Mouse (Mus musculus): ENCODE data around the gene Tomm34.

Tomm34 gene

DNA sequence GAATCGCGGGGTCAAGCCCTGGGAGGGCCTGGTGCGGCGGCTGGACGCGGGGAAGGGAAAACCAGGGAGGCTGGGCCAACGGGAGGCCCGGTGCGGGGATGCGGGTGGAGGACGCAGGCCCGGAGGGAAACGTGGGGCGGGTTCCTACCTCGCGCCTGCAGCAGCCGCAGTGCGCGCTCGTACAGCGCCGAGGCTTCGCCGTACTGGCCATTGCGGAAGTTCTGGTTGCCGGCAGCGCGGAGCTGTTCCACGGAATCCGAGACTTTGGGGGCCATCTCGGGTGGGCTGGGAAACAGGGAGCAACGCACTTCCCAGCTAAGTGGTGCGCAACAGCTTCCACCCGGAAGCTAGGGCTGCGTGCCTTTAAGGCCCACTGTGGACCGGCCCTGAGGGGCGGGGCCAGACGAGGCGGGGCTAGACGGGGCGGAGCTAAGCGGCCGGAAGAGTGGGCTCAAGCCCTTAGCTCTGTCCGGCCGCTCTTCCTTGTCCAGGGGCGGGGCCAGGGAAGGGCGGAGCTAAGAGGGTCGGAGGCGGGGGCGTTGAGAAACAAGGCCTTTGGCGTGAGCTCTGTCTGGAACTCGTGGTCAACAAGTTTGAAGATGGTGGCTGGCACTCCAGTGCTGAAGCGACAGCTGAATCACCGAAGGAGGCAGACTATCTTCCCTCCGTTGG, at the start of gene Tomm34:
Tomm34 (minus strand) TSS at position 405 of the 672 bp plus-strand sequence.
- DNase-seq (ENCODE audit: low spot score) = peak; percentile 97

DNA sequence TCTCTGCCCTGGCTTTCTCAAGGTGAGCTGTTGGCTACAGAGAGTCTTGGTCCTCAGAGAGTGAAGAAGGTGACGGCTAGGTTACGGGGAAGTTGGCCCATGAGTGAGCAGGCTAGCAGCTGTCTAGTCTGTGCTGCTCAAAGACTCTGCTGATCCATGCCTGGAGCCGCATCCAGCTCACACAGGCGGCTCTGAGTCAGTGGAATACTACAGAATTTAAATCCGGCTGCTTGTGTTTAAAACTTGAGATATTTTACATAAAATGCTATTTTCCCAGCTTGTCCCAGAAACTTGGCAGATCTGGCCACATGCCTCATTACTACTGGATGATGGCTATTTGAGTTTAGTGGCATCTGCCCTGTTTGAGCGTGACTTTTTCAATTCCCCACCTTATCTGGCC, 48.5 kb upstream of the Tomm34 start:
- DNase-seq (ENCODE audit: low spot score) = no peak

DNA sequence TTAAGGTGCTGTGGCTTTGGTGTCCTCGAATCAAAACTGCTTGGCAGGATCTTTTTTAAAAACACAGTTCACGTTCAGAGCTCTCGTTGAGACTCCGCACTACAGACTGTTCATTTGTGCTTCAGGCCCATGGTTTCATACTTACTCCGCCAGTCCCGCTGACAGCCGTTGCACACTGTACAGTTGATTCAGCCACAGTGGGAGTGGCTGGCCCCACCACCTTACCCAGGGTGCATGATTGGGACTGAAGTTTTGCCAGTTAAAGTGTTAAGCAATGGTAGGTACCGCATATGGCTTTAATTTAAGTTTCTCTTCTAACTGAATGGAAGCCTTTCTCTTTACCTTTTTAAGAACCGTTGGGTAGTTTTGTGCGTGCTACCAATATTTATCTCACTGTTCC, 44.6 kb upstream of the Tomm34 start:
- no peak for DNase-seq (ENCODE audit: low spot score)

DNA sequence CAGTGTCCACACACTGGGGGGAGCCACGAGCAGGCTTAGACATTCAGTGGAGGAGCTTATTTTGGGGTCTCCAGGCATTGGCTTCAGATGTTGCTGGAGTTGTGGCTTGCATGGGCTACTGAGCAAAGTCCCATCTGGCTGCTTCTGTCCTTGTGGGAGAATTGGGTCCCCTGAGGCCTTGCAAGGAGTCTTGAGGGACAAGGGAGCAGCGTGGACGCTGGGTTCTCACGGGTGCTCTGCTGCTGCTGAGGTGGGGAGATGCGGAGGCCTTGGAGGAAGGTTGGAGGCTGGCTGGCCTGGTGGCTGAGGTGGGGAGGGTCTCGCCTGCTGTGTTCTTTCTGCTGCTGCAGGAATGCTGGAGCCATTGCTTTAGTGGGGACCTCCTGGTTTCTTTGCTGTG, 43.1 kb upstream of the Tomm34 start:
- DNase-seq (ENCODE audit: low spot score) = no peak

DNA sequence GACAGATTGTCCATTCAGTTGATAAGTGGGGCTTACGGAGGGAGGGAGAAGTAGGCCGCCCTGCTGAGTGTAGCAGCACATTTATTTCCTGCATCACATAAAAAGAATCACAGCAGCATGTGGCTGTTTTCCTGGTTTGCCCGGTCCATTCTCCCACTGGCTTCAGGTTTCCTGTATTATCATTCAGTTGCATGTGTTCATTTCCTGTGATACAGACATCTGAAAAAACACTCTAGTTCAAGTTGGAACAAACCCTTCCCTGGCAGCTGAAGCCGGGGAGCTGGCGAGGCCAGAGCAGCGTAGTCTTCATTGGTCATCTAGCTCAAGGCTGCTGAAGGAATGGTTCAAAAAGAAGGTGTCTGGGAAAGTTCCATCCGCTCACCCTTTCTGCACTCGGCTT, 40.6 kb upstream of the Tomm34 start:
- peak; percentile 46 for DNase-seq (ENCODE audit: low spot score)

DNA sequence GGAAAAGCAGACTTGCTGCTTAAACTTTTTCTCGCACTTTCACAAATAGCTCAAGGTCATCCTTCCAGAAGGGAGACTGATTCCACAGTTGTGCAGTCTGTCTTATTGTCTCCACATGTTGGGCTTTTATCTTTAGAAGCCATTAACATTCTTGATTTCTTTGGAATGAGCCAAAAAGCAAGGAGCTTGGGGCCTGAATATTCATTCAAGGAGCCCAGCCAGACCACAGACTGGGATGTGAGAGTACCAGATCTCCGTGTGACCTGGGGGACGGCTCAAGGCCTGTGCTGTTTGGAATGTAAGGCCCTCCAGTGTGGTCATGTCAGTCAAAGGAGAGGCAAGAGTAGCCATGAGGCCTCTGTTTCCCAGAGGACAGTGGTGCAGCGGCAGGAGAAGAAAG, 37.5 kb upstream of the Tomm34 start:
- no peak for DNase-seq (ENCODE audit: low spot score)

DNA sequence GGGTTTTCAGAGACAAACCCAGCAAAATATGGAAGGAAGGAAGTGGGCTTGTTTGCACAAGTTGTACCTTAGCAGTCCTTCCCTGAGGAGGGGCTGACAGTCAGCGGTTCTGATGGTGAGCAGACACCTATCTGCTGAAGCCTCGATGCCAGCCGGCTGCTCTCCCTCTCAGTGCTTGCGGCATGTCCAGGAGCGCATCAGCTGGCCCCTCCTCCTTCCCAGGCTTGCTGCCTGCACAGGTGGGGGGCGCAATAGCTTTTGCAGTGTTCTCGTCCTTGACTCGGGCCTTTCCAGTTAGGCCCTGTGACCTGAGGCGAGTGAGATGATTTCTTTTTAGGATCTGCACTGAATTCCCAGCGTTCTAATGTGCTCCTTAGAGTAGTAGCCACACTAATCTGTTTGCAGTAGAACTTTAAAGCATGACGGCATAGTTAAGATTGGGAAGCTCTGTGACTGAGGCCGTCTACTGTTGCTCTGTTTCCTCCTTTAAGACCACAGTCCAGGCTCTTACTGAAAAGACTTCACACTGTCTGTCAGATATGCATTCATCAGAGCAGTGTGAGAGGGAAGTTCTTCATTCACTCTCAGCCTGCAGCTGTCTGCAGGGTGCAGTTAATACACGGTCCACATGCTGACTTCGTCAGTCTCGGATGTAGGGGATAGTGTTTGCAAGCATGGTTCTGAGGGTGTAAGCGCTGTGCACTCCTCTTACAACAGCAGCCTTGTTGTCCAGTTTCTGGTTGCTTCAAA, 36.3 kb upstream of the Tomm34 start:
- no peak for DNase-seq (ENCODE audit: low spot score)

DNA sequence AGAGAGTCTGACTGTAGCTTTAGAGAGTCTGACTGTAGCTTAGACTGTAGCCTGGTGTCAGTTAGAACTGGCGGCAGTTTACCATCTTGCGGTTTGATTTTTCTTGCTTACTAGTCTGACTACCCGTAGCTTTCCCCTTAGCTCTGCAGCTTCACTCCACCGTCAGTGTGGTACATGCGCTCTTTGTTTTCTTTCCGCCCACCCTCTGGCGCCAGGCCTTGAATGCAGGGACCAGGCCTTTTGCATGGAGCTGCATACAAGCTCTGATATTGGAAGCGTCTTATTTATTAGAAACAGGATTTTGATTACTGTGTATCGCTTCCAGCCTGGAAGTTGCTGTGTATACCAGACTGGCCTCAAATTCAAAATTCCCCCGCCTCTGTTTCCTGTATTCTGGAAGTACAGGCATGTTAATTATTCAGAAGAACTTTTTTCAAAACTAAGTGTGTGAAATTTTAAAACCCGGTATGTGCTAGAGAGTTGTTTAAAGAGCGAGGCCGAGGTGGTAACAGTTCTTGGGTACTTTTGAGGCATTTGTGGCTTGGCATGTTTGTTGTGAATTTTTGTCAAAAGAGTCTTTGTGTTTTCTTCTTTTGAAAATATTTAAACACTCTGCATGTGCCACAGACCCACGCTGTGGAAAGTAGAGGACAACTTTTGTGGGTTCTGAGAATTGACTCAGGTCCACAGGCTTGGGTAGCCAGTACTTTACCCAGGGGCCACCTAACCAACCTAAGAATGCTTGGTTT, 35.5 kb upstream of the Tomm34 start:
- no peak for DNase-seq (ENCODE audit: low spot score)

DNA sequence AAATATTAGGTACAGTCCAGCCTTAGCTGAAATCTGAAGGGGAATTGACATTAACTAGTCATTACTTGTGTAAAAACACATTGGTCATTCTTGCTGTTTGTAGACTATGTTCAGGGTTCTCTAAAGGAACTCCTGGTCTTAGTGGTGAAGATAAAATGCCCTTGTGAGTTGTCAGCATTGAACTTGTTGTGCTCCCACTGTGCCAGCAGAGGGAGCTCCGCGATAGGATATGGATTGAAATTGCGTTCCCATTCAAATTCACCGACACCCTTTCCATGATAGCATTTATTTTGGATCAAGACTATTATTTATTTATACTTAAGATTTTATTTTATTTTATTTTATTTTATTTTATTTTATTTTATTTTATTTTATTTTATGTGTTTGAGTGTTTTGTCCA, 32.5 kb upstream of the Tomm34 start:
- DNase-seq (ENCODE audit: low spot score) = peak; percentile 65

DNA sequence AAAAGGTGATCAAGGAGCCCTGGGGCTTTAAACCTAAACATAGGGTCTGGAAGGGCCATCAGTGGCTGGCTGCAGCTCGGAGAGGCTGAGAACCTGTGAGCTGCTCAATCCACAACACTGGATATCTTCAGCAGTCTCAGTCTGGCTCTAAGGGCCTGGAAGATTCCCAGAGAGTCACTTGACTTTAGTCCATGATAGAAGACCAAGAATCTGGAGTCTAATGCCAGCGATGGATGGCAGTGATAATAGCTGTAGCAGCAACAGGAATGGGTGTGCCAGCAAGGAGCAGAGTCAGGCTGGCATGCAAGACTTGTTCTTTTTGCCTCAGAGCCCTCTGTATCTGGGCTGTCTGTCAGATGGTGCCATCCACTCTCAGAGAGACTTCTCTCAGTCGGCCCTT, 31.4 kb upstream of the Tomm34 start:
- DNase-seq (ENCODE audit: low spot score) = peak; percentile 37

DNA sequence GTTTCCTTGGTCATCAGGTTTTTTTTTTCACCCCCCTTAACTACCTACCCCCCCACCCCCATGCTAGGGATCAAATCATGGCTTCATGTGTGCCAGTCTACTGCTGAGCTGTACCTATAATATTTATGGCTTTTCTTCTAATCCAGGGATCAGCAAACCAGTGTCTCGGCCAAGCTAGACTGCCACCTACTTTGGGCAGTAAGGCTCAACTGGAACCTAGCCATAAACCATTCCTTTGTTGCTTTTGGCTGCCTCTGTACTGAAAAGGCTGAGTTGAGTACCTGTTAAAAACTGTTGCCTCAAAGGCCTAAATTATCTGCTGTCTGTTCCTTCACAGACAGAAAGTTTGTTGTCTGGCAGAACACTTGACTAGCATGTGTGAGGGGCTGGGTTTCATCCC, 31.0 kb upstream of the Tomm34 start:
- DNase-seq (ENCODE audit: low spot score) = no peak

DNA sequence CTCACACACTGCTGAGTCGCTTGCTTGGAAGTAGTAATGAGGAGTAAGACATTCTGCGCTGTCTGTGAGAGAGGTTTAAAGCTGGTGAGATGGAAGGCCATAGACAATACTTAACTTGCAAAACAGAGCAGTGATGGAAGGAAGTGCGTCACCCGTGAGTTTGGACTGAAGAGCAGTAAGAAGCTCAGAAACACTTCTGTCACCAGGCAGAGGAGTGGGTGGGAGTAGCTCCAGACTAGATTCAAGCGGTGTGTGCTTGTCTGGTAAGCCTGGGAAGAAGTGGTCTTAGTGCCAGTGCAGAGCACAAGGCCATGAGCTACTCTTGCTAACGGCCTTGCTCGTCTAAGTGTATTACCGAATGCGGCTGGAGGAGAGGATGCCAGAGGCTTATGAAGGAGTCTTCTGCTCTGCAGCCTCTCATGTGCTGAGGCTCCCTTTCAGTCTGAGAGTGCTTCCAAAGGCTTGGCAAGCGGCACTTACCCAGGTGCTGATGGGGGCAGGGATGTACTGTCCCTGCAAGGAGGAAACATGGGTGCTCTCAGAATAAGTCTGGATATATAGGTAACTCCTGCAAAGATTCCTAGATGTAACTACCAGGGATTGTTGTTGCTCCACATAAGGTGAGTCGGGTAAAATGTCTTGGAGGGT, 27.8 kb upstream of the Tomm34 start:
- no peak for DNase-seq (ENCODE audit: low spot score)

DNA sequence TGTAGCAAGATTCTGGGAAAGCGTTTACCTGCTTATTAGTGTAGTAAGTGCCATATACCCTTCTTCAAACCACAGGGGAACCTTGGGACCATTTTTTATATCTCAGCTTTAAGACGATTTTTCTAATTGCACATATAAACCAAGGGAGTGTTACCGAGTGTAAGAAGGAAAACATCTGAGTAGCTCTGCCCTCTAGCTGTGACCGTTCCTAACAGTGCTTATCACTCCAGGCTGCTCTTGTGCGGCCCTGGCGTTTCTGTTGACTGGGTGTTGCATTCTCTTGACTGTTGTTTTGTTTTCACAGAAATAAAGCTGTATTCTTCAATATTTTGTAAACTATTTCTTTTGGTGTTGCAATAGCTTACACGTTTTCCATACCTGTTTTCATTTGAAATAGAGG, 23.2 kb upstream of the Tomm34 start:
- no peak for DNase-seq (ENCODE audit: low spot score)

DNA sequence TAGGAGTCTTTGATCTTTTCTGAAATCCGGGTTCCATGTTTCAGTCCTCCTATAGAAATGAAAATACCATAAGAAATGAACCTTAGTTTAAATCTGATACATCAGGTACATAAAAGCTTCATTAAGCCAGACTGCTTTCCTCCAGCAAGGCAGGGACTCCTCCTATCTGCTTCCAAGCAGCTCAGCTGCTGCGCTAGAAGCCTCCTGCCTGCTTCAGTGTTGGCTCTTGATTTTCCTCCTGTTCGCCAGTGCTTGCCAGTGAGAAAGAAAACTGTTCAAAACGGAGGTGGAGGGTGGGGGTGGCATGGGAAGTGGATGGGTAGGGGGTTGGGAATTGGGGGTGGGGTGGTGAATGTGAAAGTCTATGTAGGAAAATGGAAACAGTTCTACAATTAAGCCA, 18.5 kb upstream of the Tomm34 start:
- DNase-seq (ENCODE audit: low spot score) = no peak

DNA sequence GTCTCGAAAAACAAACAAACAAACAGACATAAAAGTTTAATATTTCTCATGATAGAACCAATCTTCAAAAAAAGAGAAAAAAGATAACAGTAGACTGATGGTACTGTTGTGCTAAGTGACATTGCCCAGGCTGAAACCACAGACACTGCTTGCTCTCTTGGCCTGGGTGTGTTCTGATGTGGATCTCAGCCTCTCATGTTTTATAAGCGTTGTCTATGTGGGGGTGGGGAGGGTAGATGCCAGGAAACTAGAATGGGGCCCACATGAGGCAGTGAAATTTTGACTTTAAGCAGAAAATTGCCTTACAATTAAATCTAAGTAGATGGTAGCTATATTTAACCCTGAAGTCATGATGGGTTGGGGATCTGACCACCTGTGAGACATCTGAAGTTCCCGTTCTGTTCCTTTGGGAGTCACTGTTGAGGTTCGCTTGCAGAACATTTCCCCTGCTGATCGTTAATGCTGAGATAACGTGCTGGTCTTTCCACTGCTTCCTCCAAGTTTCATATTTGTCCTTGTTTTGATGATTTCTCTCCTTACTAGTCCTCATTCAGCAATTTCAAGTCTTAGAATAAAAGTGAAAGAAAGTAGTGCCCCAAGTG, 16.5 kb upstream of the Tomm34 start:
- no peak for DNase-seq (ENCODE audit: low spot score)

DNA sequence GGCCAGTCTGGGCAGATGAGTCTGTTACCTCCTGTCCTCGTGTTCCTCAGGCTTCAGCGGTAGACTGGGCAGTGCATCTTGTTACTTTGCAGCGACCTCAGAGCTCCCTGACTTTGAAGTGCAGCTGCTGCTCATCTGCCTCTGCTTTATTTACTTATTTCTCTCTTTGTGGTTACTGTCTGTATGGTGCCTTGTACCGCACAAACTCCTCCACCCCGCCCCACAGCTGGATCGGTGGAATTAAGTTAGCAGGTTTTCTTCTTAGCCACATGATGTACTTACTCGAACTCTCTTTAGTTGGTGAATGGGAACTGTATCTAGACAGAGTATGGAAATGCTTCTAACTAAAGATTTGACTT, 13.4 kb upstream of the Tomm34 start:
- DNase-seq (ENCODE audit: low spot score) = peak; percentile 52

DNA sequence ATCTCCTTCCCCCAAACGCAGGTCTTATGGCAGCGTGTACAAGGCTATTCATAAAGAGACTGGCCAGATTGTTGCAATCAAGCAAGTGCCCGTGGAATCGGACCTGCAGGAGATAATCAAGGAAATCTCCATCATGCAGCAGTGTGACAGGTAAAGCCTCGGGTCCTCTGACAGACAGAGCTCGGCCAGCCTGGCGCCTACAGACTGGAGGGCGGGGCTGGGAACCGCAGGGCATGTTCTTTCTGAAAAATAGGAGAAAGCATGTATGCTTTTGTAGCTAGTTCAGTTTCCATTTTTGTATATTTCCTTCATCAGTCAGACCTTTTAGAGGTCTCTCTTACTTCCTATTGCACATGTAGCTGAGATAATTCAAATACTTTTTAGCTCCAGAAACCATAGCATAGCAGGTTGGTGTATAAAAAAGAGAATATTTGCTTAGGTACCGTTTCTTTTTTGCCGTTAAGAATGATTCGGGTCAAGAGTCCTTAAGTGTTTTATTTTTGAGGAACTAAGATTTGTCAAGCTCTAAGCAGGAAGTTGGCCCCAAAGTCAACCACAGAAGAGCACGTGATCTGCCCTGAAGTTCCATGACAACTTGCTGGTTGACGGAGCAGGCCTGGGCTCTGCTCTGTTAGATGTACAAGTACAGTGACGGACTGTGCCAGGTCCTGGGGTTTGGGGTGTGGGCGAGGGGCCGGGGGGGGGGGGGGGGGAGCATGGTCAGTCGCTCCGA, 12.8 kb upstream of the Tomm34 start:
- DNase-seq (ENCODE audit: low spot score) = peak; percentile 86

DNA sequence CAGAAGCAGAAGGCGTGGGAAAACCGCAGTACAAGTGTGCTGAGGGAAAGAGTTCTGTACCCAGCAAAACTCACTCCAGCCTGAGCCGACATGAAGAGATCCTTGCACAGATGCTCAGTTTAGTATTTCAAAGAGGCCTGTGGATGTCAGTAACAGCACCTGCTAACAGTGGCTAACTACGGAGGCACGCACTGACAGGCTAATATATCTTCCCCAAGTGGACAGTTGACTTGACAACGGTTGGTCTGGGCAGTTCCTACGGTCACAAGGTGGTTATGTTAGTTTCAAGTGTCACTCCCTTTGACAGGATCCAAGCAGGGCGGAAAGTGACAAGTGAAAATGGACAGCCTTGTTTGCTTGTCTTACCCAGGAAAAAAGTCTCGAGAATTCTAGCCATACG, 11.2 kb upstream of the Tomm34 start:
- no peak for DNase-seq (ENCODE audit: low spot score)

DNA sequence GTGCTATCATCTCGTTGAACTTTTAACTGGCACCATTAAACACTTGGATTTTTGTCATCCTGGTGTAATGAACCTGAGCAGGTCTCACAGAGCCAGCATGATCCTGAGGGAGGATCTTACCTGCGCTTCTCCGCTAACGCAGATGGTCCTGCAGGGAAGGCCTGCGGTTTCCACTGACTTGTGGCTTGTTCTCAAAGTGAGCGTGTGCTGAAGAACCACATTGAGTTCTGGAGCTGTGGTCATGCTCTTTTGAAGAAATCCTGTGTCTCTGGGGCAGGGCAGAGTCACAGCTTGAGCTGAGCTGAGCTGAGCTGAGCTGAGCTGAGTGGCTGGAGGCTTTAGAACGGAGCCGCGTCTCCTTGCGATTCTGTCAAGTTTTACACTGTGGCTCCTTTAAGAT, 10.6 kb upstream of the Tomm34 start:
- no peak for DNase-seq (ENCODE audit: low spot score)

DNA sequence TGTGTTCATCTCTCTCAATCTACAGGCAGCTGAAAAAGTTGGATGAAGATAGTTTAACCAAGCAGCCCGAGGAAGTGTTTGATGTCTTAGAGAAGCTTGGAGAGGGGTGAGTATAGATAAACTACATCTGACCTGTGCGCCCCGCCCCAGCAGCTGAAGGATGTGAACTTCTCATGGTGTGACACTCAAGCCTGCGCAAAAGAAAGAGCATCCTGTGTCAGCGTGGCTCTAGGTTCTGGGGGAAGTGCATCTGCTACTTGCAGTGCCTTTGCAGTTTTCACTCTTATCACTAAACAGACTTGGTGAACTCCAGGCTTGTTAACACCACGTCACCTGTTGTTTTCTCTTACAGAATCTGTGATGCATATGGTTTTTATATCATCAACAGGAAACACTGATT, 8.5 kb upstream of the Tomm34 start:
- peak; percentile 47 for DNase-seq (ENCODE audit: low spot score)

DNA sequence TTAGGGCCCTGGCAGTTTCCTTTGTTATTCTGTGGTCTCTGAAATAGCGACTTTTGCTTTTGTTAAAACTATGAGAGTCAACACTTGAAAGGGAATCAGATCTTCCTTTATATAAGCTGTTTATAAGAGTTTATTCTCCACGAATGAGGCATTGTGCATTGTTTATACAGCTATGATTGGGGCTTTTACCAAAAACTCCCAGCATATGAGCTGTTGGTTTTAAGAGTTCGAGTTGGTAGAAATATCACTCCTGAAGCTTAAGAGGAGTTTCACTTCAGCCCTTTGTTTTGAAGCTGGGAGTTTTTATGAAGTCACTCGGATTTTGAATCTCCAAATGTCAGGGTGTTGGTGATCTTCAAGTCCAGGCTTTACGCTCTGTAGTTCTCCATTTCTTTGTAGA, 6.9 kb upstream of the Tomm34 start:
- DNase-seq (ENCODE audit: low spot score) = peak; percentile 32
